Mouse (Mus musculus) adrenal gland, adult 18-20 months (tissue): ENCODE results near the gene Smarcb1. TPM values are rescaled to one million over a fixed set of nuclear protein-coding genes. Genes with fewer than 3 reads are reported as not detected.
"Not testable (repeated sequence)": the region's sequence is repeated elsewhere in the genome, so short reads cannot be mapped to it uniquely, and the experiment has no call there.

Experiments
- DNase-seq, 2 experiments: peaks; one replicate each; pipeline ENCODE4 v3.0.0; 2021 to 2022; ENCODE audit warnings: low spot score in 2 of 2
- total RNA-seq, 2 experiments: library from RNA; stranded (reverse); gene quantifications; 1 replicate in 1 of 2; 2 replicates in 1 of 2; pipeline ENCODE4 v1.2.3; 2021

Smarcb1 gene
- total RNA-seq, 2 experiments from 2014 or later, result 64.4 to 70.6 TPM

DNA sequence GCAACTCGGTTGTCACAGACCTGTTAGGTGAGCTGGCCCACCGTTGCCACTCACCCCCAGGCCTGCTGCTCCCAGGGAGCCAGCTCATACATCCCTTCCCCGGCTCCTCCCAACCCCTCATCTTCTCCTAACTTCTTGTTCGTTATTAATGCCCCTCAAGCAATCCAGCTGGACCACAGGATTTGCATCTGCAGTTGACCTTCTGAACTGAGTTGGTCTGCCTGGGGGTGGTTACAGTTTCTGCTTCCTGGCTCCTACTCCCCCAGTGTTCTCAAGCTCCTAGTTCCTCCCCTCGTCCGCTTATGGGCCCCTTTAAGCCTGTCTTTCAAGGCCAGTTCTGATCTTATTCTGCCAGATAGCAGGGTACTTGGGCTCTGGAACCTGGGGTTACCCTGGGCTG lies 26.8 kb downstream of the Smarcb1 start:
- no peak for DNase-seq

GRCm38 (mm10) chr10:75893089-75893750 lies 28.2 kb downstream of the Smarcb1 start, which contains the start of gene Derl3:
TSS of gene Derl3 (plus strand) at chr10:75893413.
- DNase-seq, result peak; percentile 82 to 83

- DNase-seq, result no peak
Observed at GRCm38 (mm10) chr10:75889406-75890153, 31.8 kb downstream of the Smarcb1 start.

DNA sequence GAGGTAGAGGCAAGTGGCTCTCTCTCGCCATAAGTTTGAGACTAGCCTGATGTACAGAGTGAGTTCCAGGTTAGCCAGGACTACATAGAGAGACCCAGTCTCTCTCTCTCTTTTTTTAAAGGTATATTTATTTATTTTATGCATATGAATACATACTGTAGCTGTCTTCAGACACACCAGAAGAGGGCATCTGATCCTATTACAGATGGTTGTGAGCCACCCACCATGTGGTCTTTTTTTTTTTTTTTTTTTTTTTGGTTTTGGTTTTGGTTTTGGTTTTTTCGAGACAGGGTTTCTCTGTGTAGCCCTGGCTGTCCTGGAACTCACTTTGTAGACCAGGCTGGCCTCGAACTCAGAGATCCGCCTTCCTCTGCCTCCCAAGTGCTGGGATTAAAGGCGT lies 33.9 kb downstream of the Smarcb1 start:
- DNase-seq, result not testable (repeated sequence)

DNA sequence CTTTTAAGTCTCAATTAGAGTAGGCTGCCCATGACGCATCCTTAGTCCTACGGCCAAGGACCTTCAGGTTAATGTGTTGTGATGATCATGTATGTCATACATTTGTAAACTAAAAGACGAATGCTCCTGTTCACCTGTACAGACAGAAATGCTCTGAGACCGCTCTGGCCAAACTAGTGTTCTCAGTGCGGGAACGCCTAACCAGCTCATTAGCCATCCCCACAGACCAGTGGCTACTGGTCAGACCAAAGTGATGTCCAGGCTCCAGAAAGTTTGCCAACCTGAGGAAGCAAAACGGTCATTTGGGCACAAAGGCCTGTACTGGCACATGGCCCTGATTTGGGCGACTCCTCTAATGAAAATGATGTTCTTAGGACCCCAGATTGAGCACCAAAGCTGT lies 36.7 kb downstream of the Smarcb1 start:
- no peak for DNase-seq

- DNase-seq, result peak; percentile 43 to 66
Observed at GRCm38 (mm10) chr10:75883232-75883552, 38.2 kb downstream of the Smarcb1 start.

GRCm38 (mm10) chr10:75882433-75883231 lies 38.8 kb downstream of the Smarcb1 start:
- no peak for DNase-seq

- no peak for DNase-seq
Observed at GRCm38 (mm10) chr10:75881578-75882432, 39.6 kb downstream of the Smarcb1 start.

DNA sequence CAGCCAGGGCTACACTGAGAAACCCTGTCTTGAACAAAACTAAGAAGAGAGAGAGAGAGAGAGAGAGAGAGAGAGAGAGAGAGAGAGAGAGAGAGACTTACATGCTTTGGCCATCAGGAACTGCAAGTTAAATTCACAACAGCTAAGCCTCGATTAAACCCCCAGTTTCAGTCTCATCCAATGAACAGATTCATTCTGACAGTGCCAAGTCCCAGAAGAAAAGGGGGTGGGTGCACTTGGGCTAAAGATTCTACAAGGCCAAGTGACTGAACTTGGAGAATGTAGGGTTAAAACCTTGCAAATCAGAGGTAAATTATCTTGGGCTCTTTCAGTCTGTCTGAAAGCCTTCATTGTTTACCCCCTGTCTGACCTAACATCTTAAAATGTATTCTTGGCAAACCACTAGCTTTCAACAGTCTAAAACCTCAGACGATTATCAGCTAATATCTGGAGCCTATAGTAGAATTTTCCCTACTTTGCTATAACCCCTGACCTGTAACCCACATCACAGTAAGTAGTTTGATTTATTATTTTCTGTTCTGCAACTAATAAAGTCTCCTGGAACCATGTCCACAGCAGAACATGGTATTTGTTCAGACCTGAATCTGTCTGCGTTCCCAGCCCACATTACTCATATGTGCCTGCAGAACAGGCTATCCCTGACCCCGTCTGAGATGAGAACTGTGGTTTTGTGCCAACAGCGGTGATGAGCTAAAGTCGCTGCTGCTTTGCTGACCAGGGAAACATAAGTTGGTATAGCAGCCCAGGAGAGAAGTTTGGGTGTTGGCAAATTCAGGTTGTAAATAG lies 40.4 kb downstream of the Smarcb1 start:
- no peak for DNase-seq

GRCm38 (mm10) chr10:75880351-75880750 lies 41.1 kb downstream of the Smarcb1 start:
- no peak for DNase-seq

DNA sequence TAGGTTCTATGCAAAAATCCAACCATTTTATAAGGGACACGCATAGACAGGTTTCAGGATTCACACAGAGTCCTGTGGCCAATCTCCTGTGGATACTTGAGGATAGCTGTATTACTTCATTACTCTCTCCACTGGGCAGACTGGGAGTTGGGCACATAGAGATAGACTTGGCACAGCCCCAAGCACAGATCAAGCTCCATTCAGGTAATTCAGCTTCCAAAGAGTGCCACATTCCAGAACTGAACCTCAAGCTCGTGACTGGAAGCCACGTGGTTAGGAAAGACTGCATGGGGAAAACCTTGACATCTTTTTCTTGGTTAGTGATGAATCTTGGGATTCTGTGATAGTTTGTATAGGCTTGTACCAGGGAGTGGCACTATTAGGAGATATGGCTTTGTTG lies 42.6 kb downstream of the Smarcb1 start:
- DNase-seq, result no peak

GRCm38 (mm10) chr10:75873543-75874170 lies 47.8 kb downstream of the Smarcb1 start:
- DNase-seq, result no peak

- DNase-seq, result peak; percentile 60 to 67
Observed at GRCm38 (mm10) chr10:75872915-75873542, 48.4 kb downstream of the Smarcb1 start.

DNA sequence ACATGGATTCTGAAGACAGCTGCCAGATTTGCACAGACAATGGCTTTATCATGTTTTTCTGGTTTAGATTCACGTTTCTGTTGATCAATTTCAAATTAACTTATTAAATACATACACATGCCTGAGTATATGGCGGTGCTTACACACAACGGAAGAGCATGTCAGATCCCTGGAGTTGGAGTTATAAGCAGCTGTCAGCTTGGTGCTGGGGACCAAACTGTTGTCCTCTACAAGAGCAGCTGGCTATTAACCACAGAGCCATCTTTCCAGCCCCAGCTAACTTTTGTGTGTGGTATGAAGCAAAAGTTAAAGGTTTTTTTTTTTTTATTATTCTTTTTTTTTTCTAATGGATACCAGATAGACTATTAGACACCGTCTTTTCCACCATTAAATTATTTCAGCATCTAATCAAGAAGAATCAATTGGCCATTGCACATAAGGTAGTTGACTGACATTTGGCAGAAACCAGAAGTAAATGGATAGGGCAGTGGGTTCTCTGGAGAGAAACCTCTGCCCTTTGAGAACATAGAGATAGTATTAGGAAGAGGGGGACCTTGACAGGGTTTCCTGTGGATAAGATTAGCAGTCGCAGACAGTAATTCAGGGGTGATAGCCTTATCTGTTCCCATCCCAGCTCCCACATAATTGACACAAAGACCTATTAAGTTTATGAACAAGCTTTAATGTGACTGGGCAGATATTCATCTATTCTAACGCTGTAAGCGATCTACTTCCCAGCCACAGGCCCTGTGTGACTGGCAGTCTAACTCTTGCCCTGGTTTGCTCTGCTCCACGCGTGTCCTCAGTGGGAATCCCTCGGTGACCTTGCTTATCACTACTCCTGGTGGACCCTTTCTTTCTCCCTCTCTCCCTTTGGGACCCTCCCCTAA lies 49.1 kb downstream of the Smarcb1 start:
- no peak for DNase-seq

DNA sequence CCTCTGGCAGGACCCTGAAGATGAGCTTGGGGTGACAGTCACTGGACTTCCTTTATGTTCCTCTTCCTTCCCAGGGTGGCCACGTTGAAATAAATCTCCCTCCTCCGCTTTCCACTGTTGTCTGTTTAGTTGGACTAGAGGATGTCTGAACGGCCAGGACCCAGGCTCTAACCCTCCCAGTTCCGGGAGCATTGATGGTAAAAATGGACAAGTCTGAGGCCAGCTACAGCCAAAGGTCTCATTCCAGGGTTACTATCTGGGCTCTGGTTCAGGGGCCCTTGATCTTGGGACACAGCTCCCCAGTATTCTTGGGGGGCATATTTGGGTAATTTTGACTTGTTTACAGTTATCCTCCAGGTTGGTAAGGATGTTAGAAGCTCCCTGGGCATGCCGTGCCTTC lies 59.8 kb downstream of the Smarcb1 start:
- no peak for DNase-seq

GRCm38 (mm10) chr10:75860746-75861145 lies 60.7 kb downstream of the Smarcb1 start:
- no peak for DNase-seq

DNA sequence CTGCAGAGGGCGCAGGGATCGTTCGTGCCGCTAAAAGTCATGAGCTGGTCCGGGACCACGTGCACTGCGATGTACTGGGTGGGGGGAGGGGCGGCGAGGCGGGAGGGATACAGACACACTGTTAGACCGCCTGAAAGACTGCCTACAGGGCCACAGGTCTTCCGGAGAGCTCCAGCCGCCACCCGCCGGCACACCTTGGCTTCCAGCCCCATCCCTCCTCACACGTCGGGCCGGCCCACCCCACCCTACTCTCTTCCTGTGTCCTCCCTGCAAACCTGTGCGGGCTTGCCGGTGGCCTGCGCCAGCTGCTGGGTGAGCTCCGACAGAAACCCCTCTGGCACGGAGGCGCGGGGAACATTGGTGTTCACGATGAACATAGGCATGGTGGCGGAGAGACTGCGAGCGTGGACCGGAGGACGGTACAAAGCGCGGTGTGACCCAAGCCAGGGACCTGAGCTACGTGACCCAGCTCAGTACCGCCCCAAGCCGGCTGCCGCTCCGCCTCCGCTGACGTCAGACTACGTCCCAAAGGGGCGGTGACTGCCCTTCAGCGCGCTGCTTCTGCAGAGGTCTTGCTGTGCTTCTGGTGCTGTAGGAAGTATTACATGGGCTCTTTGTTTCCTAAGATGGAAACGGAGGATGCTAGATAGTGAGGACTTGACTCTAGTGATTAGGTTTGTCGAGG lies 61.5 kb downstream of the Smarcb1 start, which contains the start of gene Mif:
Gene Mif, minus strand, starts transcription at position 455 of the 685 bp plus-strand sequence.
- DNase-seq, result peak; percentile 79 to 82
